Mouse (Mus musculus): ENCODE measurements around the gene Fam187b. TPM values are rescaled to one million over a fixed set of nuclear protein-coding genes. Genes with fewer than 3 reads are reported as not detected.
A peak's percentile ranks its signal among the peaks of the same experiment; 100 is the strongest.

The Fam187b gene
- total RNA-seq, 1 experiment from 2014 or later: not detected

DNA sequence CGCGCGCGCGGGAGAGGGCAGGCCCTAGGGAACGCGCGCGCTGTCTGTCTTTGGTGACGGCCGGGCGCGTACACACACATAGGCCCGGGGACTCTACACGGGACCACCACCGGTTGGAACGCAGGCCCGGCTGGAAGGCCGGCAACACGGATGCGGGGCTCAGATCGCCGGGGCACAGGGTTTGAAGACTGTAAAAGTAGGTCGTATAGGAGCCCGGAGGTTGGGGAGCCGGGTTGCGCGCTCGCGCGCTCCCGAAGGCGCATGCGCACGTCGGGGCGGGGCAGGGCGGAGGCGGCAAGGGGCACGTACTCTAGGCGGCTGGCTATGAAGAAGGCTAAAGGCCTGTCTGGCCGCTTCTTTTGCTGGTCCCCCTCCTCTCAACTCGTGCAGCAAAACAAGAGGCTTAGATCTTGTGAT lies 16.2 kb upstream of the Fam187b start:
- peak; percentile 50 for ATAC-seq (replicated peaks; ENCODE audit: low read depth, poor library complexity, severe bottlenecking)

DNA sequence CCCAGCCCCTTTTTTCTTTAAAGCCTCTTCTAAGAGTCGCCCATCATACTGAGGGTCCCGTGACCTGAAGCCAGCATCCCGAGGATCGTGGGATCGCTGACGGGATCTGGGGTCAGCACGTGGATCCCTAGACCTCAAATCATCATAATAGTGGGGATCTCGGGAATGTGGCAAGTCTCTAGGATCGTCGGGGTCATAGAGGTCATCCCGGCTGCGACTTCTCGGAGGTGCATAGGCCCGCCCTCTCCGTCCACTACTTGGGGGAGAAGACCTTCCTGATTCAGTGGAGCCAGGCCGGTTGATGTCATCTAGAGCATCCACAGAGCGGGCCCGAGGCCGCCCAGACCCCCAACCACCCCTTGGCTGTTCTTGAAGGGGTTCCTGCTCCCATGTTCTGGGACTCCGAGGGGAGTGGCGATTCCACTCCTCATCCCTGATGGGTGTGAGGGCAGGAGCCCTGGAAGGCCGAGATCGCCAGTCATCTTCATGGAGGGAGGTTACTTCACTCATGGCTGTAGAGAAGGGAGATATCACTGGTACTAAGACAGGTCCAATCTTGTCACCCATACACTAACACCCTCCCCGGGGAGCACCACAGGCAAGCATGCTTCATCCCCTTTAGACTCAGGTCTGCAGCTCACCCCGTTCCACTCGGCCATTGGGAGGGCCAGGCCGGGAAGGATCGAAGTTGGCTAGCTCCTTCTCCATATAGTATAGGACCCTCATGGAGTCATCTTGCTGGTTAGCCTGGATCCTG lies 15.3 kb upstream of the Fam187b start:
- ATAC-seq (replicated peaks; ENCODE audit: low read depth, poor library complexity, severe bottlenecking): no peak

DNA sequence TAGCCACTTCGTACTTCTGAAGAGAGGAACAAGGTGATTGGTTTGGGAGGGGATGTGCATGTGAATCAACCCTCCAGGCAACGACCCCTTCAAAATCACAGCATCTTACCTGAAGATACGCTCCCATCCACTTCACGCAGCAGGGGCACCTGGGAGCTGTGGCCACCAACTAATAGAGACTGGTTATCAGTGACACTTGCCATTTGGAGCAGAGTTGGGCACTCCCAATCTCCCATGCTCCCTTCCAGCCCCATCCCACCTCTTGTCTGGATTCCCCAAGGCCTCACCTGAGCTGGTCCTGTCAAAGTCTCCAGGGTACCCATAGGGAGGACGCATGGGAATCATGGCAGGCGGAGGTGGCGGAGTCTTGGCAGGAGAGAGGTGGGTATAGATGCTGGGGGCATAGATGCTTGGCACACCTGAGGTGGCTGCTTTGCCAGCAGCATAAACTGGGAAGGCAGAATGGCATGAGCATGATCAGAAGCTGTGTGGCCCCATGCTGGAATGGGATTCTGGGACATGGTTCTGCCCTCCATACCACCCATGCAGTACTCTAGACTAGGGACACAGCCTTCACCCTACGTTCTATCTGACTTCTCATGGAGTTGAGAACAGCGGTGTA lies 14.6 kb upstream of the Fam187b start:
- ATAC-seq (replicated peaks; ENCODE audit: low read depth, poor library complexity, severe bottlenecking): no peak

DNA sequence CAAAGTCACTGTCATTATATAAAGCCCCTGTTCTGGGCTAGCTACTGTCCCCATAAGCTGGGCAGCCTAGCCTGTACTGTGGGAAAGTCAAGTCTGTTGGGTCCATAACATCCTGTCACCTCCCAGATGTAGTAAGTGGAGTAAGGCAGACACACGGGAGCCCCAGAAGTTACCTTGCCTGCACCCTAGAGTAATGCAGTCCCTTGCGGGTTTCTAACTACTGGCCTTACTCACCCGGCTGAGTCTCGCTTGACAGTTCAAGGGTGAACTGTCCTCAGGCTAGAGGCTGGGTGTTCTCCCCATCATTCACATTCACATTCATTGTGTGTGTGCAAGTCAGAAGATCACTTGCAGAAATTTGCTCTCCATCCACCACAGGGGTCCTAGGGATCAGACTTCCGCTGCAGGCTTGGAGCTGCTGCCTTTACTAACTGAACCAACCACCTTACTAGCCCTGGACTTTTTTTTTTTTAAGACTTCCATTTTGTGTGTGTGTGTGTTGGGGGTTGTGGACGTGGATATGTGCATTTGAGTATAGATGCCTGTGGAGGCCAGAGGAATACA lies 13.7 kb upstream of the Fam187b start:
- no peak for ATAC-seq (replicated peaks; ENCODE audit: low read depth, poor library complexity, severe bottlenecking)

DNA sequence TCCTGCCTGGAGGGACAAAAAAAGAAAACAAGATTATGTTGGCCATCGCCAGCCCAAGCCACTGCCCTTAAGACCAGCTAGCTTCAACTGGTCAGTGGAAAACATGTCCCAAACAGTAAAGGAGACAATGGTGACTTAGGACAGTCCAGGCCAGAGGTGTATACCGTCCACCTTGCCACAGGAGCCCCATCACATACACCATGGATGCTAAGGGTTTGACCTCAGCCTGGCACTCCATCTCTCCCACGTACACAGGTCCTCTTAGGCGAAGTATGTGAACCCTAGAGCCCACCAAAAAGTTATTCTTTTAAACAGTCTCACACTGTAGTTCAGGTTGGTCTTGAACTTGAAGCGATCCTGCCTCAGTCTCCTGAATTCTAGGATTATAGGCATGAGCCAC lies 10.7 kb upstream of the Fam187b start:
- no peak for ATAC-seq (replicated peaks; ENCODE audit: low read depth, poor library complexity, severe bottlenecking)

DNA sequence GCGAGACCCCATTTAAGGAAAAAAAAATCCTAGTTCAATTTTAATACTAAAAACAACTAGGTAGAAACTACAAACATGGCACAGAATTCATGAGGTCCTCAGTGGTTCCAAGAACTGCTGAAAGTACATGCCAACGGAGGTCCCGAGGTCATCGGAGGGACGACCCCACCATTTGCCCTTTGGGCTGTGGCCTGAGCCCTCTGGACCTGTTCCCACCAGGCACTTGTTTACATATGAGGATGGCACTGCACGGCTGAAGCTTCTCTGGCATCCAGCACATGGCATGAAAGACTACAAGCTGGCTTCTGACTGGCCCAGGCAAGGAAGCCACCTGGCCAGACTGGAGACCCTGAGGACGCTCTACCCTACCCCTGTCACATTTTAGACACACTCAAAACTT lies 9.2 kb upstream of the Fam187b start:
- no peak for ATAC-seq (replicated peaks; ENCODE audit: low read depth, poor library complexity, severe bottlenecking)

DNA sequence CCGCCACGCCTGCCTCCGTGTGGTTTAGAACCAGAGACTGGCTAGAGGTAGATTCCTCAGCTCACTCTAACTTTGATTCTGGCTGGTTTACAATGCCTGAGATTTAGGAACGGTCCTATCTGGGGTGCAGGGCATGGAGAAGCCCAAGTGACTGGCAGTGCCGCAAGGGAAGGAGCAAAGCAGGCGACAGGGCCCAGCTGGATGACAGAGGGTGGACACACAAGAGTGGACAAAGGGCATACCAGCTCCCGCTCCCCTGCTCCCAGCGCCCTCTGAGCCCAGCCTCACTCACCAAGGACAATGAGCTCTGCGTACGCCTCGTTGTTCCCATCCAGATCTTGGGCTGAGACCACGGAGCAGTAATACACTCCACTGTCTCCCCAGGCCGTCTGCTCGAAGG lies 7.9 kb upstream of the Fam187b start:
- ATAC-seq (replicated peaks; ENCODE audit: low read depth, poor library complexity, severe bottlenecking): no peak

DNA sequence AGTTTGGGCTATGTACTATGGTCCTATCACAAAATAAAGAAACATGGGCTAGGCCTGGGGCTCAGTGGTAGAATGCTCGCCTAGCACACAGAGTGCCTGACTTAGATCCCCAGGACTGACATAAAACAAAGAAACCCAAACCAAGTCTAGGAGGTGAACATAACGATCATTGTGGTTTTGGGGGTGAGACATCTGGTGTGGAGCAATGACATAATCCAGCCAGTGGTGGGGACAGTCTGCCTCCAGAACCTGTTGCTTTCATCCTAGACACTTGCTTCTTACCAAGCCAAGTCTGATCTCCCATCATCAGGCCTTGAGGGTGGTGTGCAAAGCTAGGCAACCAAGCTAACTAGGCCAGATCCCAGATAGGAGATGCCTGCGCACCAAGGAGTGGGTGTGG lies 6.9 kb upstream of the Fam187b start:
- ATAC-seq (replicated peaks; ENCODE audit: low read depth, poor library complexity, severe bottlenecking): peak; percentile 73

DNA sequence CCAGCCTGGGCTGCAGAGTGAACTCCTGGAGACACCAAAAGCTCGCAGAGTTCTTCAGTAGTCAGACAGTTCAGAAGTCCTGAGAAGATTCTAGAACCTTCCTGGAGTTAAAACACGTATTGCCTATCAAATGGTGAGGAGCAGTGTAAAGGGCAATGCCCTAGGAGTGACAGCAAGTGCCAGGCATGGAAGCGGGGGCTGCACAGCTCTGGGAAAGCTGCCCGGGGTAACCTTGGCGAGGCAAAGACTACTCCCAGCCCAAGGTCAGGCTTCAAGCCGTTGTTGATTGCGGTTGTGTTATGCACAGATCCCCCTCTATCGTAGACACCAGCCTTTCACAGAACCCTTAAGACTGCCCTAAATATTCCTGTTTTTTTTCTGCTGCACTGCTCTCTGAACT lies 5.0 kb upstream of the Fam187b start:
- no peak for ATAC-seq (replicated peaks; ENCODE audit: low read depth, poor library complexity, severe bottlenecking)

DNA sequence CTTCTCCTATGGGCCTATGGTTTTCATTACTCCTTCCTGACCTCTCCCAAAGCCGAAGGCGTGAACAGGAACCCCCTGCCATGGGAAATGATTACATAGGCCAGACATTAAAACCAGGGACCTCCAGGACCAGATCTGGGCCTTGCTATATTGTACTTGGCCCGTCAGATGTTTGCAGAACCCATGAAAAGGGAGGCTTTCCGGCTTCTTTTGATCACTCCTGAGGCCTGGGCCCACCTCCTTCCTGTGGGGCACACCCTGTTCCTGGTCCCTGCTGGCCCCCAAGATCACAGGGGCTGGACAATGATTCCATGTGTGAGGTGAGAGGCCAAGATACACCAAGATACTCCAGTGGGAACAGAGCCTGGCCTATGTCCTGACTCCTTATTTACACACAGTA lies 4.4 kb upstream of the Fam187b start:
- no peak for ATAC-seq (replicated peaks; ENCODE audit: low read depth, poor library complexity, severe bottlenecking)

DNA sequence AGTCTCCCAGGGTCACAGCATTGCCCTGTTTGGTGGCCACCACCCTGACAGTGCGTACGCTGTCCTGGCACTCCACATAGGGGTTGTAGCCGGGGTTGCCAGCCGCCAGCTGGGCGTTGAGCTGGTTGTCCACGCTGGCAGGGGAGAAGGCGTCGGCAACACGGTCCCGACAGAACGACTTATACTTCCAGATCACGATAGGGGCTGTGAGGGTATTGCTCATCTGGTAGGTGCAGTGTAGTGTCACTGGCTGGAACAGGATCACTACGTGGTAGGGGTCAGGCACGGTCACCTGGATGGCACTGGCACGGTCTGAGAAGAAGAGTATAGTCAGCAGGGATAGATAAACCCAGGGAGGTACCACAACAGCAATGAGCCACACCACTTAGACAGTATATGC lies 1.7 kb upstream of the Fam187b start:
- no peak for ATAC-seq (replicated peaks; ENCODE audit: low read depth, poor library complexity, severe bottlenecking)

DNA sequence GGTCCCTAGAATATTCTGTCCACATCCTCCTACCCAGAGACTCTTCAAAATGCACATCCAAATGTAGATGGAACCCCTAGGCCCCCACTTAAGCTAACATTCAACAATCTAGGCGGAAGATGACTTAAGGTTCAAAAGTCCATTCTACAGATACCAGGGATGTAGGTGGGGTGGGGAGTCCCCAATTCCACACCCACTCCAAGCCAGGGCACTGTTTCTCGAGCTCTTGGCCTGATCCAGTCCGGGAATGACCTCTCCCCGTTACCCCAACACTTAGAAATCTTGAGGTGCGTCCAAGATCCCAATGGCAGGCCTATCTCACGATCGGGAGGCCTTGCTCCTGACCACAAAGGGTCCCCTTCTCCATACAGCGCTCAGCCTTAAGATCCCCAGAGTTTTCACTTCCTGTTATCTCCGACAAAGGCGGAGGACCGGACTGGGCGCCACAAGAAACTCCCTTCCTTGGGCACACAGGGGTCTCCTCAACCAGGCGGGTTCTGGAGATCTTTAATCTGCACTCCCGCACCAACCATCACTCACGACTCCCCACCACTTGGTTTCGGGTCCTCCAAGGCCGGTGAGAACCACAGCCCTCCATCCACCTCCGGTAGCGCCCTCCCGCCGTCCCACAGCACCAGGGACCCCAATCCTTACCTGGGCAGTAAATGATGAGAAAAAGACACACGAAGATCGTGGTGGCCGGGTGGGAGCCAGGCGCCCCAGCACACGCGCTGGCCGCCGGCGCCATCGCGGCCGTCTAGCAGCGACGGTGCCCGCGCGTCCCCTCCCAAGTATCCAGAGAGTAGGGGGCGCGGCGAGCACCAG lies 952 bp upstream of the Fam187b start:
- peak; percentile 46 for ATAC-seq (replicated peaks; ENCODE audit: low read depth, poor library complexity, severe bottlenecking)

DNA sequence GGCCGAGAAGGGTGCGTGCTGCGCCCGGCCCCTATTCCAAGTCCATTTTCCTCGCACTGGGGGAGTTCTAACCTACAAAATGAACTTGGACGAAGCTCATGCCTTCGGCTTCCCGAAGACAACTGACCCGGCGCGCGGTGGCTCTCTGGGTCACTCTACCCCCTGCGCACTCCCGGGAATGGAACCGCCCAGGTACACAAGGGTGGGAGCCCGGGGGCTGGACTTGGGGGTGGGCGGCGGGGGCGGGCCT lies 414 bp upstream of the Fam187b start, which contains the start of gene Lsr:
Gene Lsr, minus strand, starts transcription at position 214 of the 250 bp plus-strand sequence.
- ATAC-seq (replicated peaks; ENCODE audit: low read depth, poor library complexity, severe bottlenecking): no peak

DNA sequence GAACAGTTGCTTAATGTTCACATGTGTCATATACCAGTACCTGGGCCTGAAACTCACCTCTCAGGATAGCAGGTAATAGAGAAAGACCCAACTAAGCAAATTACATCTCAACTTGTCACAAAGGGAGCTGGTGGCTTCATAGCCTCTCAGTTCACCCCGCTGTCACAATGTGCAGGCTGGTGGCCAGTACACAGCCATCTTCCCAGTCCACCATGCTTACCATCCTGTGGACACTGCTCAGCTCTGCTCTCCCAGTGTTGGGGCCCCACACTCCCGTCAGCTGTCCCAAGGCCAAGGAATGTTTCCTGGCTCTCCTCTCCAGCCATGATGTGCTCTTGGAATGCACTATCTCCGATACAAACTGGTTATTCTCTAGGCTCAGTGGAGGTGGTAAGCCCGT lies 8.1 kb downstream of the Fam187b start:
- ATAC-seq (replicated peaks; ENCODE audit: low read depth, poor library complexity, severe bottlenecking): no peak

DNA sequence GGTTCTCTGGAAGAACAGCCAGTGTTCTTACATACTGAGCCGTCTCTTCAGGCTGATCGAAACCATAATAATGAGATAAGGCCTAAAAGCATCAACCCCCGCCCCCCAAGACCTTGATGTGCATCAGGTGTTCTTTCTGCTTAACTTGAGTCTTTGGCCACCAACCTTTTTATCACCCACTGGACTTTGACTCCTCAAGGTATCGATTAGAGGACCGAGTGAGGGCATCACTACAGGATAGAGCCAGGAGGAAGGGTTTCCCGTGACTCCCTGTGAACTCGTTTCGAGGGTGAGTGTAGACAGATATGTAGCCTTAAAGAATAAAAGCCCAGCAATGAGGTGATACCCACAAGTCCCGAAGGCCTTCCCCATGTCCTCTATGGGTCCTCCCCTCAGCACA lies 11.8 kb downstream of the Fam187b start:
- ATAC-seq (replicated peaks; ENCODE audit: low read depth, poor library complexity, severe bottlenecking): no peak

DNA sequence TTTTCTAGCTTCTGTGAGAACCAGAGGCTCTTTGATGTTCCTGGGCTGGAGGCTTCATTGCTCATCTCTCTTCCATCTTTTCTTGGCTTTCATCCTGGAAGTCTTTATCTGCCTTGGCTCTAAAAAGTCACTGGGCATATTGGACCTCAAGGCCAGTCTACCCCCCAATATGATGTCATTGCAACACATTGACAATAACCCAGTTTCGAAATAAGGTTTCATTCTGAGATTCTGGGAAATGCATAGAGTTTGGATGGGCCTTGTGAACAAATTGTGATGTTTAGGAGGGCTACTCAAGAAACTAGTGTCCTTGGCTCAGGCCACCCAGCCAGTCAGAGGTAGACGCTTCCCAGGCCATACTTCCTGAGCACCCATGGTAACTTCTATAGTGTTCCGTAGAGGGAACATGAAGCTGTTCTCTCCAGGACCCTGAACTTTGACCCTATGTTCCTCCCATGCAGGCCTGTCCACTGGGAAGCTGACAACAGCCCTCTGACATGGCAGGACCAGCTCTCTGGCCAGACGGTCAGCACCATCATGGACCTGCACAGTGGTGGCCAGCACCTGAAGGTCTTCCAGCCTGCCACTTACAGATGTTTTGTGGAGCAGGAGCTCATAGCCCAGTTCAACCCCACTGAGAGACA lies 15.1 kb downstream of the Fam187b start:
- no peak for ATAC-seq (replicated peaks; ENCODE audit: low read depth, poor library complexity, severe bottlenecking)

DNA sequence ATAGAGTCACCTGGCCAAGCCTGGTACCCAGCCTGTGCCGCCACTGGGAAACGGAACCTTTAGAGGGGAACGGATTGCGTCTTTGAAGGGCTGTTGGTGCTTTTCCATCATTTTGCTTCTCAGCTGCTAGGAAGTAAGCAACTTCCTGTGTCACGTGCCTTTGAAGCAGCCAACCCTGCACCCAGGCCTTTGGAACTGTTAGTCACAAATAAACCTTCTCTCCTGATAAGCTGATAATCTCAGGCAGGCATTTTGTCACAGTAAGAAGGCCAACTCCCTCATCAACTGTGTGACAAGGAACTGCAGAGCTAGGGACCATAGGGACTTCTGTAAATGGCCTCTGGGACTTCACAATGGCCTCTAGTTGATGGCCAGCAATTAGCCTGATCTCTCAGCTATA lies 18.6 kb downstream of the Fam187b start:
- no peak for ATAC-seq (replicated peaks; ENCODE audit: low read depth, poor library complexity, severe bottlenecking)

DNA sequence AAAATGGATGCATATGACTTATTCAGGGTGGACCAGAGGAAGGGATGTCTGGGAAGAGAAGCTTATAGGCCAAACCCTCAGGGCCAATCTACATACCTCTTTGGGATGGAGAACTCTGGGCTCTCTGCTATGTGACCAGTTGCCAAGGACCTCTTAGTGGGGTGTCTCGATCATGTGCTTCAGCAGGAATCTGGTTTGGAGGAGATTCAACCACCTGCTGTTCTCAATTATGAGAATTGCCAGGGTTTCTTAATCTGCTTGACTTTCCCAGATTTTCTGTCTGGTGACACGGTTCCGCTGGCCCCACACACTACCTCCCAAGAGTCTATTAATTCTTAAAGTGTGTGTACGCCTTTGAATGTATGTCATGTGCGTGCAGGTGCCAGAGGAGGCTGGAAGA lies 20.4 kb downstream of the Fam187b start:
- ATAC-seq (replicated peaks; ENCODE audit: low read depth, poor library complexity, severe bottlenecking): no peak

DNA sequence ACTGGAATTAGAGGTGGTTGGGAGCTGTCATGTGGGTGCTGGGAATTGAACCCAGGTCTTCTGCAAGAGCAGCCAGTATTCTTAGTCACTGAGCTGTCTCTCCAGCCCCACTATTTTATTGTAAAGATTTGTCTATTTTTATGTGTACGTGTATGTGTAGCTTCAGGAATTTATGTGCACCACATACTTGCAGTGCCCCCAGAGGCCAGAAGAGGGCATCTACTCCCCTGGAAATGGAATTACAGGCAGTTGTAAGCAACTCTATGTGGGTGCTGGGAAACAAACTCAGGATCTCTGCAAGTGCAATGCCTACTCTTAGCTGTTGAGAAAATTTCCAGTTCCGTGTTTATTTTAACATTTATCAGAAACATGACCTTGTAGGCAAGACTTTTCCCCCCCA lies 22.9 kb downstream of the Fam187b start:
- no peak for ATAC-seq (replicated peaks; ENCODE audit: low read depth, poor library complexity, severe bottlenecking)

DNA sequence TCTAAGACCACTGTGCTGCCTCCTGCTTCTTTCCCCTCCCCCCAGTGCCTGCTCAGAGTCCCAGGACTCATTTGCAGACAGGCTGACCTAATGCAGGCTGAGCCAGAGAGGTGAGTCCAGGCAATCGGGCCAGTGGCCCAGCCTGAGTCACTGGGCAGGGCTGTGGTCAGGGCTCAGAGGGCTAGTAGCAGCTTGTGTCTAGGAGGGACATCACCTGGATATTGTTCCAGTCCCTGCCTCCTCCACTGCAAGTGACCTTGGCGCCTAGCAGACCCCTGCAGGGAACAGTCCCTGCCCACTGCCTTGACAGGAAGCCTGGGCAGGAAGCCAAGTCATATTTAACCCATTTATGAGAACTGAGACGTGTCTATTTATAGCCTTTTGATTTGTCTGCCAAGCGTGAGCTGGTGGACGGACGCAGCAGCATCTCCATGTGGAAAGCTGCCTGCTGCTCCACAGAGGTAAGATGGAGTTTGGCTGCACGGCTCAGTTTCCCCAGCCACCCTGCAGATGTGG lies 27.0 kb downstream of the Fam187b start:
- ATAC-seq (replicated peaks; ENCODE audit: low read depth, poor library complexity, severe bottlenecking): peak; percentile 59
